Mouse (Mus musculus) regulatory T cell (primary cell): Measurements from ENCODE around the gene B3gnt2.

Experiments used
- in situ Hi-C: fragments of 300-600 bp; cut with MboI, MseI; formaldehyde crosslinking; loops from one replicate; pipeline ENCODE4 v1.15.1; 2025; ENCODE audit warnings: high pct_unique_total_duplicates

Gene B3gnt2

DNA sequence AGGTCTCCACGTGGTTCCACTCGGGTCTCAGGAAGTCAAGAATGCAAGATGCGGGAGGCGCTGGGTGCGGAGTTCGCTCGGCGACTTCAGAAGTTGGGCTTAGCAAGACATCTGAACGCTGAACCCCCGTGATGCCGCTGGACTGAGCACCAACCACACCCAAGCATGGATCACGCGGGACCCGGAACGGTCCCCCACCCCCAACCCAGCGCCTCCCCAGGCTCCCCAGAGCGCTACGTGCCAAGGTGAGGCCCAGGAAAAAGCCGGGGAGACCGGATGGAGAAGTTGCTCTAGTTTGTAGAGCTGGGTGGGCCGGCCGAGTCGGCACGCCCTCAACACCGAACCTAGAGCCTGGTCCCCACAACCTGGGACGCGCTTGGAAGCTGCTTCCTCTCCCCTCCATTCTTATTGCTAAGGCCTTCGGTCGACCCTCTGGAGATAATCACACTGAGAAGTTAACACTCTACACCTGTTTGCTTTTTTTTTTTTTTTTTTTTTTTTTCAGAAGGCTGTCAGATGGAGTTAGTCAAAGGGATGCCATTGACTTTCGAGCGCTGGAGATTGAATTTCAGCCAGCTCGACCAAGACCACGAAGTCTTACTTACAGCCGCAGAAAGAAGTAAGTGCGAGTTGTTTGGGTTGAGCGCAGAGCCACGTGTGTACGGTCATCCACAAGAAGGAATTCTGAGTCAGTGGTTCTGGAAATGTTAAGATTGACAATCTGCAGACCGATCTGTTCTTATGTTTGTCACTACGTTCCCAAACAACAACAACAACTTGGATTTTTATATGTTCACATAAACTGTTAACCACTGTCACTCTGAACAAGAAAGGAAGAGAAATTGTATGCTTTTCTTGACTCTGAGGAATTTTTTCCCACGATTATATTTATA lies at the start of gene B3gnt2:
TSS of gene B3gnt2 (minus strand) at position 627 of the 893 bp plus-strand sequence.
- in situ Hi-C loops: loop anchor here (5.0 to 25.0 kb wide), 2 partner anchors 223 to 402 kb away; partner anchors contain the start of gene Xpo1

- in situ Hi-C loops: no loop called here
Measured at GRCm38 (mm10) chr11:22906453-22906865, 45.7 kb upstream of the B3gnt2 start.

DNA sequence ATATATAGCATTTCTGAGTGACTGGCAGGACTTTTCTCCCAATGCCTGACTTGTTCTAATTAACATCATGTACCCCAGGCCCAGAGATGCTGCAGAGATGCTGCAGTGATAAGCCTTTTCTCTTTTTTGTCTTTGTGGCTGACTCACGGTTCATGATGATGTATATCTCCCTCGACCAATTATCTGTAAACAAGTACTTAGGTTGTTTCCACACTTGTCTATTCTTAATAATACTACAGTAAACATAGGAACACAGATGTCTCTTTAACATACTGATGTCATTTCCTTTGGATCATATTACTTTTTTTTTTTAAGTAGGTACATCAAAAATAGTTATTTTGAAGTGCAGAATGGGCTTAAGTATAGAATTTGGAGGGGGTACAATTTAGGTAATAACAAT lies 42.2 kb upstream of the B3gnt2 start:
- in situ Hi-C loops: no loop called here

GRCm38 (mm10) chr11:22900041-22900440 lies 39.3 kb upstream of the B3gnt2 start:
- in situ Hi-C loops: no loop called here

DNA sequence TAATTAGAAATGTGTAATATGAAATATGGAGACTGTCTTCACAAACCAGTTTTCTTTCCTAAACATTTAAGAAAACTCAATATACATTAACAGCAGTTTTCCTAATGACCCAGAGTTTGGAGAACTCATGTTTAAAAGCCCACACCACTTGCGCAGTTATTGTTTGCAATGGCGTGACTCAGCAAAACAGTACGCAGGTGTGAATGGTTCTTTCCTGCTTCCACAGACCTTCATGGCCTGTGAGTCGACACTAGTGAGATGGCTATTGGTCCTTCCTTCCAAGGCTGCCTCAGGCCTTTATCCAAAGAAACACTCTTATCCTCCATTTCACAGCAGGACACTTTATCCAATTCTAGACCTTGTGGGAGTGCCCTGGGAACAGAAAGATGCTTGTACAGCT lies 36.9 kb upstream of the B3gnt2 start:
- in situ Hi-C loops: no loop called here

- in situ Hi-C loops: no loop called here
Measured at GRCm38 (mm10) chr11:22897127-22897526, 36.4 kb upstream of the B3gnt2 start.

- in situ Hi-C loops: no loop called here
Measured at GRCm38 (mm10) chr11:22893075-22893474, 32.3 kb upstream of the B3gnt2 start.

DNA sequence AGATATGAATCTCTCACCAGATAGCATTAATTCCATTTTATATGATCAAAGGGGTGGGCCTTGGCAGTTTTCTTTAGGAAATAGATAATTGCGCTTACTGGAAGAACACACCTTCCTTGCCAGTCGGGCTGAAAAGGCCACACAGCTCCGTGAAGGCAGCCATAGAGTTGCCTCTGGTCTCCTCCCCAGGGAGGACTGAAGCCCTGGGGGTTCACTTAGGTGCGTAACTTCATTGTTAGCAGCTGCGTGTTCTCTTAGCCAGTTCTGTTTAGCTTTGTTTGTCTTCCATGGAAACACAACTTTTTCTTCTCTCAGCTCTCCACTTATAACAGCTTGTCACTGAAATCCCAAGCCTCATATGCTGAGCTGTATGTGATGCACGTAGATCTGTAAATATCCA lies 31.7 kb upstream of the B3gnt2 start:
- in situ Hi-C loops: no loop called here

DNA sequence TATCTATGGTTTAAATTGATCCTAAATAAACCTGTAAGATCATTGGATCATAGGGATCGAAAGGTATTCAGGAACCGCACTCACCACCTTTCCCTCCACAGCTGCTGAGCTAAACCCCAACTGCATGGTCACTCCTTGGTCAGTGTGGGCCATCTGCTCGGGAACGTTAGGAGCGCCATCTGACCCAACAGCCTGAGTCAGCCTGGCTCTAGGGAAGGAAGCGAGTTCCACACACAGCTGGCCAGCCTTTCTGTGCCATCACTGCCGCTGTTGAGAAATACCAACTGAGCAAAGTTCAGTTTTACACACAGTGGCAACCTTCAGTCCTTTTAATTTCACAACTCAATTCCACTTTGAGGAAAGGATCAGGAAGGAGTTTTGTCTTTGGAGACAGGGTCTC lies 31.1 kb upstream of the B3gnt2 start:
- in situ Hi-C loops: no loop called here

- in situ Hi-C loops: no loop called here
Measured at GRCm38 (mm10) chr11:22891242-22891641, 30.5 kb upstream of the B3gnt2 start.

GRCm38 (mm10) chr11:22889224-22889623 lies 28.5 kb upstream of the B3gnt2 start:
- in situ Hi-C loops: no loop called here

DNA sequence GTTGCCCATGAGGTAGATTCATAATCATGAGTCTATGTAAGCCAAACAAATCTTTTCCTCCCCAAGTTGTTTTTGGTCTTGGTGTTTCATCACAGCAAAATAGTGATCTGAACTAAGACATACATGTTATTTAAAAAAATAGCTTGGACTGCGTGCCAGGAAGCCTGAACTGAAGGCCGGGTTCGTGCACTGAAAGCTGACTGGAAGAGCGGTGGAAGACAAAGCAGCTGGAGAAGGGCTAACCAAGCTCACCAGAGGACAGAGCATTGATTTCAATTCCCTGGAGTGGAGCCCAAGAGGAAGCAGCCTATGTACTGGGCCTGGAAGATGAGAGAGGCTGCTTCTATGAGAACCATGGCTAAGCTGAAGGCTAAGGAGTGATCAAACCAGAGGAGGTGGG lies 26.2 kb upstream of the B3gnt2 start:
- in situ Hi-C loops: no loop called here

DNA sequence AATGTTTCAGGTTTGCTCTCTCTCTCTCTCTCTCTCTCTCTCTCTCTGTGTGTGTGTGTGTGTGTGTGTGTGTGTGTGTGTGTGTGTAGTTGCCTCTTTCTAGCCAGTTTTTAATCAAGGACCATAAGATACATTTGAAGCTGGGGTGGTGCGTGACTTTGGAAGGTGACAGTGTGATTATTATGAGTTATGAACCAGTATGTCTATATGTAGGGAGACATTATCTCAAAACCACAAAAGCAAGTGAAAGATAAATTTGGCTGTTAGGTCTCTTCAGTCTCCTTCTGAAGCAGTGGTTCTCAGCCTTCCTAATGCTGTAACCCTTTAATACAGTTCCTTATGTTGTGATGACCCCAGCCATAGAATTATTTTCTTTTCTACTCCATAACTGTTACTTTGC lies 24.6 kb upstream of the B3gnt2 start:
- in situ Hi-C loops: no loop called here

DNA sequence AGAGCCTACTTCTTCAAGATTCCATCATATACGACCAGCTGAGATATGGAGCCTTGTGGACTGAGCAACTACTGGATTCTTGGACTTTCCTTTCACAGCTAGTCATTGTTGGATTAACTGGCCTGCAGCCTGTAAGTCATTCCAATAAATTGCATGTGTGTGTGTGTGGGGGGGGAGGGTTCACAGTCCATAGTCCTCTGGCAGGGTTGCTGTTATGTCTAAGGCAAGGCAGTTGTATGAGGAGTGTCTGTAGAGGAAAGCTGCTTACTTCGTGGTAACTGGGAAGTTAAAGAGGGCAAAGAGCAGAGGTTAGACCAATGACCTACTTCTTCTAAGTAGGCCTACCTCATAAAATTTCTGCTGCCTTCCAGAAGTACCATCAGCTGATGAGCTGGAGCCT lies 22.9 kb upstream of the B3gnt2 start:
- in situ Hi-C loops: no loop called here

GRCm38 (mm10) chr11:22882926-22883325 lies 22.2 kb upstream of the B3gnt2 start:
- in situ Hi-C loops: no loop called here

DNA sequence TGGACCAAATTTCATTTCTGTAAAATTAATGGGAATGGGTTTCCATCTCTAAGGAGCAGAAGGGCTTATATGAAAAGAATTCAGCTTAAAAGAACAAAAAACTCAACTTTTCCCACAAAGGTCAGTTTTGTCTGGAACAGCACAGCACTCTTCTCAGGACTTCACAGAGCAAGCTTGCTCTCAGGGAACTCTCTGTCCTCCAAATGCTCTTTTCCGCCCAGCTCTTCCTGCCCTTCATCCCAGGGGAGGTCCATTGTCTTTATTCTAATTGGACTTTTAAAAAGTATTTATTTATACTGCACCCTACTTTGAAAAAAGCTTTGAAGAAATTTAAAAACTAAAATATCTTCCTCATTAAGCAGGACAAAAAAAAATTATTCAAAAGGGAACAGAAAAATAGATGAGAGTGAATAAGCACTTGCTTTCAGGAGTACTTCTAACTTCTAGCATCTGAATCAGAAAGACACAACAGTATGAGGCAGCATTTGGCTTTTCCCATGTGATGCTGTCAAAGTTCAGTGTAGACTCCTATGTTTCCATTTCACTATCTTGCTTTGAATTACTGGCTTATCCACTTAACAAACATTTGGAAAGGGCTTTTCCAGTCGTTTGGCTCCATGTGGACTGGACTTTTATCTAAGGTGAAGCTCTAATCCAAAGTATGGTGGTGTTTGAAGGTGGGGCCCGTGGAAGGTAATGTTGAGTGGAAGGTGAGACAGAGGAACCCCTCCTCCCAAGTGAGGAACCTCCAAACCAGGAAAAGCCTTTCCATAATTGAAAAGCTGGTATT lies 19.8 kb upstream of the B3gnt2 start:
- in situ Hi-C loops: no loop called here

- in situ Hi-C loops: no loop called here
Measured at GRCm38 (mm10) chr11:22879645-22880044, 18.9 kb upstream of the B3gnt2 start.

GRCm38 (mm10) chr11:22876680-22877330 lies 16.0 kb upstream of the B3gnt2 start:
- in situ Hi-C loops: no loop called here

- in situ Hi-C loops: no loop called here
Measured at GRCm38 (mm10) chr11:22875279-22875678, 14.5 kb upstream of the B3gnt2 start.

- in situ Hi-C loops: loop anchor here (5.0 to 25.0 kb wide), 4 partner anchors 58 to 388 kb away; partner anchors contain the start of gene Xpo1
Measured at GRCm38 (mm10) chr11:22874747-22875146, 14.0 kb upstream of the B3gnt2 start.

- in situ Hi-C loops: loop anchor here (5.0 to 25.0 kb wide), 4 partner anchors 59 to 389 kb away; partner anchors contain the start of gene Xpo1
Measured at GRCm38 (mm10) chr11:22873383-22873782, 12.6 kb upstream of the B3gnt2 start.

DNA sequence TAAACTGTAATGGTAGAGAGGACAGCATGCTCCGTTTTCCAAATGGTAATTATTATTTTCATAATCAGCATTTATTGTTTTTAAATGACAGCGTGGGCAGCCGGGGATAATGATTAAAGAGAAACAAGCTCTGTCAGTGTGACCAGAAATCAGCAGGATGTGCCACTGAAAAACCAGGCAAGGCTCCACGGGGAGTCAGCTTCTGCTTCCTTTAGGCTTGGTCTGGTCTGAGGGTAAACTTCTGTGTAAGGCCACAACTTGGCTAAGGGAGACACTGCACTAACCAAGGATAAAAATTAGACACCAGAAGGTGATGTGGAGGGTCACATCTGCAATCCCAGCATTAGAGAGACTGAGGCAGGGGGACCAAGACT lies 11.5 kb upstream of the B3gnt2 start:
- in situ Hi-C loops: loop anchor here (5.0 to 25.0 kb wide), 4 partner anchors 60 to 390 kb away; partner anchors contain the start of gene Xpo1
